Mouse (Mus musculus): ENCODE measurements around the gene Fam213b. TPM values are rescaled to one million over a fixed set of nuclear protein-coding genes. Genes with fewer than 3 reads are reported as not detected.

The Fam213b gene
- polyA plus RNA-seq, 1 experiment from 2014 or later, result 20.1 TPM

GRCm38 (mm10) chr4:154854676-154855345 is 44.1 kb downstream of the Fam213b start:
- Histone ChIP-seq H3K4me2 (no peak overlapping the region), H3K4me3 (ENCODE audit: low read depth, low read length) (no peak overlapping the region), H3K4me1 (replicated peaks; ENCODE audit: control insufficient read depth, insufficient read depth, low read length) (no peaks in the 10 kb centered on the region), H3K27me3 (replicated peaks; ENCODE audit: control insufficient read depth, insufficient read depth, low read length) (peaks cover 45% of the 10 kb centered on the region), H3K27ac (ENCODE audit: low read depth, low read length) (no peak overlapping the region), H3K36me3 (ENCODE audit: control insufficient read depth, insufficient read depth, low read length) (no peaks in the 10 kb centered on the region), H3K9me3 (ENCODE audit: control insufficient read depth, low read length) (no peaks in the 10 kb centered on the region; the same call in 1 of the 2 replicates), H3K9ac (ENCODE audit: low read depth, low read length) (no peak overlapping the region)
- WGBS, result 57% methylated on average over 12 of the region's 12 CpGs
- DNase-seq (ENCODE audit: low spot score) (no peak), ATAC-seq (replicated peaks; ENCODE audit: low FRiP score) (no peak)

GRCm38 (mm10) chr4:154853881-154854280 is 45.1 kb downstream of the Fam213b start:
- H3K9me3 ChIP-seq (ENCODE audit: control insufficient read depth, low read length), result no peaks in the 10 kb centered on the region; the same call in 1 of the 2 replicates
- no peak overlapping the region for H3K4me2 ChIP-seq
- no peak for ATAC-seq (replicated peaks; ENCODE audit: low FRiP score)
- WGBS, result 74% methylated on average over 4 of the region's 4 CpGs
- no peaks in the 10 kb centered on the region for H3K36me3 ChIP-seq (ENCODE audit: control insufficient read depth, insufficient read depth, low read length)
- no peak overlapping the region for H3K9ac ChIP-seq (ENCODE audit: low read depth, low read length)
- no peak for DNase-seq (ENCODE audit: low spot score)
- H3K27me3 ChIP-seq (replicated peaks; ENCODE audit: control insufficient read depth, insufficient read depth, low read length), result peaks cover 43% of the 10 kb centered on the region
- H3K27ac ChIP-seq (ENCODE audit: low read depth, low read length), result no peak overlapping the region
- H3K4me1 ChIP-seq (replicated peaks; ENCODE audit: control insufficient read depth, insufficient read depth, low read length), result no peaks in the 10 kb centered on the region
- no peak overlapping the region for H3K4me3 ChIP-seq (ENCODE audit: low read depth, low read length)

- H3K36me3 ChIP-seq (ENCODE audit: control insufficient read depth, insufficient read depth, low read length), result no peaks in the 10 kb centered on the region
- no peak for DNase-seq (ENCODE audit: low spot score)
- H3K9ac ChIP-seq (ENCODE audit: low read depth, low read length), result no peak overlapping the region
- H3K27me3 ChIP-seq (replicated peaks; ENCODE audit: control insufficient read depth, insufficient read depth, low read length), result peaks cover 40% of the 10 kb centered on the region
- WGBS, result 89% methylated on average over 1 of the region's 1 CpGs
- H3K4me2 ChIP-seq, result no peak overlapping the region
- no peak for ATAC-seq (replicated peaks; ENCODE audit: low FRiP score)
- no peak overlapping the region for H3K27ac ChIP-seq (ENCODE audit: low read depth, low read length)
- no peaks in the 10 kb centered on the region; the same call in 1 of the 2 replicates for H3K9me3 ChIP-seq (ENCODE audit: control insufficient read depth, low read length)
- H3K4me3 ChIP-seq (ENCODE audit: low read depth, low read length), result no peak overlapping the region
- H3K4me1 ChIP-seq (replicated peaks; ENCODE audit: control insufficient read depth, insufficient read depth, low read length), result no peaks in the 10 kb centered on the region
Observed at GRCm38 (mm10) chr4:154852696-154853095, 46.2 kb downstream of the Fam213b start.

Other genes starting within 250 kb of the Fam213b start
- gene Actrt2, start 231.3 kb downstream of the Fam213b start, polyA plus RNA-seq (2014; fragmentation: Nextera tagmentation; extraction: Ambion mirVana), result not detected in 2 replicates
- gene Ttc34, start 61.7 kb downstream of the Fam213b start, polyA plus RNA-seq (2014; fragmentation: Nextera tagmentation; extraction: Ambion mirVana), result 0.10 TPM in 1 of 2 replicates, not detected in the other
- 0.25 and 0.31 TPM in 2 replicates for gene Mmel1, start 29.6 kb downstream of the Fam213b start, polyA plus RNA-seq (2014; fragmentation: Nextera tagmentation; extraction: Ambion mirVana)
- 23.1 and 24.4 TPM in 2 replicates for gene Tnfrsf14, start 29.4 kb upstream of the Fam213b start, polyA plus RNA-seq (2014; fragmentation: Nextera tagmentation; extraction: Ambion mirVana)
- 0.63 TPM in 1 of 2 replicates, not detected in the other for gene Hes5, start 61.8 kb upstream of the Fam213b start, polyA plus RNA-seq (2014; fragmentation: Nextera tagmentation; extraction: Ambion mirVana)
- gene Pank4, start 65.0 kb upstream of the Fam213b start, polyA plus RNA-seq (2014; fragmentation: Nextera tagmentation; extraction: Ambion mirVana), result 44.2 and 47.2 TPM in 2 replicates
- 0.12 and 0.43 TPM in 2 replicates for gene Plch2, start 157.6 kb upstream of the Fam213b start, polyA plus RNA-seq (2014; fragmentation: Nextera tagmentation; extraction: Ambion mirVana)
- 7.2 and 9.0 TPM in 2 replicates for gene Pex10, start 167.9 kb upstream of the Fam213b start, polyA plus RNA-seq (2014; fragmentation: Nextera tagmentation; extraction: Ambion mirVana)
- 163 and 168 TPM in 2 replicates for gene Rer1, start 187.2 kb upstream of the Fam213b start, polyA plus RNA-seq (2014; fragmentation: Nextera tagmentation; extraction: Ambion mirVana)
- 3.4 and 3.5 TPM in 2 replicates for gene Morn1, start 187.4 kb upstream of the Fam213b start, polyA plus RNA-seq (2014; fragmentation: Nextera tagmentation; extraction: Ambion mirVana)